Mouse (Mus musculus) frontal cortex, adult (tissue): Measurements from ENCODE around the gene Usf1.

ENCODE experiments used
- ATAC-seq: cut with Nextera tagmentation; 2 replicates; pipeline ENCODE4 v1.9.2; 2017; ENCODE audit warnings: mild to moderate bottlenecking, moderate library complexity, mixed read lengths; ENCODE audit not compliant: low TSS enrichment

Usf1 gene

GRCm38 (mm10) chr1:171418660-171419059 is 7.5 kb downstream of the Usf1 start, which contains the start of gene Tstd1:
Gene Tstd1, plus strand, starts transcription at chr1:171418872.
- ATAC-seq, result no peak

- ATAC-seq, result no peak
Observed at GRCm38 (mm10) chr1:171419291-171419882, 8.3 kb downstream of the Usf1 start.

- no peak for ATAC-seq
Observed at GRCm38 (mm10) chr1:171419905-171420304, 8.8 kb downstream of the Usf1 start.

- no peak for ATAC-seq
Observed at GRCm38 (mm10) chr1:171422504-171423095, 11.5 kb downstream of the Usf1 start.

GRCm38 (mm10) chr1:171424638-171425037 is 13.5 kb downstream of the Usf1 start:
- ATAC-seq, result no peak

GRCm38 (mm10) chr1:171425126-171425525 is 14.0 kb downstream of the Usf1 start:
- no peak for ATAC-seq

GRCm38 (mm10) chr1:171432158-171432557 is 21.0 kb downstream of the Usf1 start:
- ATAC-seq, result no peak

- ATAC-seq, result no peak
Observed at GRCm38 (mm10) chr1:171435288-171435814, 24.2 kb downstream of the Usf1 start.

- no peak for ATAC-seq
Observed at GRCm38 (mm10) chr1:171435974-171436373, 24.9 kb downstream of the Usf1 start.

GRCm38 (mm10) chr1:171437264-171438013 is 26.3 kb downstream of the Usf1 start, which contains the start of gene F11r:
Gene F11r, plus strand, starts transcription at chr1:171437535.
- peak; percentile 38; the same call in 1 of the 2 replicates for ATAC-seq

- ATAC-seq, result no peak
Observed at GRCm38 (mm10) chr1:171438014-171438670, 27.0 kb downstream of the Usf1 start.

GRCm38 (mm10) chr1:171439072-171439471 is 28.0 kb downstream of the Usf1 start:
- no peak for ATAC-seq

GRCm38 (mm10) chr1:171440025-171440725 is 29.1 kb downstream of the Usf1 start:
- no peak for ATAC-seq

GRCm38 (mm10) chr1:171441466-171442412 is 30.6 kb downstream of the Usf1 start:
- no peak for ATAC-seq

GRCm38 (mm10) chr1:171442413-171442760 is 31.3 kb downstream of the Usf1 start:
- no peak for ATAC-seq

GRCm38 (mm10) chr1:171445050-171445449 is 33.9 kb downstream of the Usf1 start:
- ATAC-seq, result no peak

- no peak for ATAC-seq
Observed at GRCm38 (mm10) chr1:171446854-171447253, 35.7 kb downstream of the Usf1 start.

GRCm38 (mm10) chr1:171447692-171448091 is 36.6 kb downstream of the Usf1 start:
- no peak for ATAC-seq

- ATAC-seq, result no peak
Observed at GRCm38 (mm10) chr1:171450062-171450461, 38.9 kb downstream of the Usf1 start.

GRCm38 (mm10) chr1:171451001-171451400 is 39.9 kb downstream of the Usf1 start:
- ATAC-seq, result no peak
